ENCODE assay signal across 23 mouse cellular contexts in the genomic region with DNA sequence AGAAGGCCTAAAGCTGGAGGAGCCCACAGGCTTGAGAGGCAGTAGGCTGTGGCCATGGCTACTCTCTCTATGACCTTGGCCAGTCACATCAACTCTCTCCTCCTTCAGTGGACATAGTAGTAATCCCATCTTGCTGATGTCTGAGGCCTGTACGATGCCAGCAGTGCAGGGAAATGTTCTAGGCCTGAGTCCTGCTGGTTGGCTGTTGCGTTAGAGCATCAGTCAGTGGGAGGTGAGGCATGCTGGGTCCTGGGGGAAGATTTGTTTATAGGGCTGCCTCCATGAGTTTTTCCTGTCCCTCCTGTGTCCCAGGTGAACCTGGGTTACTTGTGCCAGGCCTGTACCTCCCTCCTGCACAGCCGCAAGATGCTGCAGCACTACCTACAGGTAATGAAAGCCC.
"Had no signal": no experiment of that assay in that cellular context is flagged by ENCODE, and none has a peak within 500 bp of the region (broad histone marks: within the 10 kb centered on the region; RNA-seq: fewer than 3 reads in every experiment).

No protein-coding gene starts in this region.

- H3K4me3 ChIP-seq: limb, embryonic 10.5 days; limb, embryonic 13.5 days; liver, embryonic 12.5 days; liver, embryonic 15.5 days; lung, embryonic 15.5 days; megakaryocyte, embryonic 14.5 days; midbrain, embryonic 10.5 days; midbrain, embryonic 13.5 days; myocyte; neural tube, embryonic 13.5 days; stomach, embryonic 15.5 days had no signal

- H3K27ac ChIP-seq: limb, embryonic 10.5 days; limb, embryonic 13.5 days; liver, embryonic 12.5 days; liver, embryonic 15.5 days; lung, embryonic 15.5 days; midbrain, embryonic 10.5 days; midbrain, embryonic 13.5 days; neural tube, embryonic 13.5 days; stomach, embryonic 15.5 days had no signal

- DNase-seq: kidney, adult 9 months; kidney, postnatal 14 days; kidney, postnatal 4 days; layer of hippocampus, postnatal 36 days; liver; lung, adult 18-20 months; lung, postnatal 10 days; lung, postnatal 36 days; retina, postnatal 1 day; right cerebral cortex, postnatal 25 days; spleen, adult 18-20 months; thymus, postnatal 25 days had no signal
